Mouse (Mus musculus): ENCODE data around the gene Glce.
A peak's percentile ranks its signal among the peaks of the same experiment; 100 is the strongest.

GRCm38 (mm10) chr9:62082986-62083385 lies 39.5 kb downstream of the Glce start:
- TF ChIP-seq CTCF (IDR thresholded peaks at IDR 0.05; ENCODE audit: low read depth) (no peak), EP300 (IDR thresholded peaks at IDR 0.05; ENCODE audit: low read depth) (peak; percentile 24; the same call in 1 of the 2 replicates)

Measured in liver, postnatal 0 days (tissue).